Mouse (Mus musculus) right cerebral cortex, postnatal 25 days (tissue): ENCODE measurements around the gene Zbtb49.

ENCODE experiments used
- DNase-seq: peaks from one replicate; pipeline ENCODE4 v3.0.0; 2022

Zbtb49 gene

GRCm38 (mm10) chr5:38220328-38220912 lies at the start of gene Zbtb49, which contains the start of gene Lyar:
Zbtb49 (minus strand) TSS chr5:38220457.
Lyar (plus strand) TSS chr5:38220470.
- peak; percentile 96 for DNase-seq

GRCm38 (mm10) chr5:38260107-38260682 lies 39.9 kb upstream of the Zbtb49 start, which contains the start of gene Tmem128:
Tmem128 (plus strand) TSS chr5:38260185.
- peak; percentile 83 for DNase-seq

- no peak for DNase-seq
Observed at GRCm38 (mm10) chr5:38259455-38260106, 39.3 kb upstream of the Zbtb49 start.

GRCm38 (mm10) chr5:38258773-38259146 lies 38.5 kb upstream of the Zbtb49 start:
- no peak for DNase-seq

- DNase-seq = no peak
Observed at GRCm38 (mm10) chr5:38258034-38258772, 37.9 kb upstream of the Zbtb49 start.

- DNase-seq = no peak
Observed at GRCm38 (mm10) chr5:38256551-38256950, 36.3 kb upstream of the Zbtb49 start.

GRCm38 (mm10) chr5:38255644-38256043 lies 35.4 kb upstream of the Zbtb49 start:
- DNase-seq = no peak

GRCm38 (mm10) chr5:38255195-38255594 lies 34.9 kb upstream of the Zbtb49 start:
- no peak for DNase-seq

GRCm38 (mm10) chr5:38241966-38242365 lies 21.7 kb upstream of the Zbtb49 start:
- DNase-seq = no peak

GRCm38 (mm10) chr5:38241473-38241834 lies 21.2 kb upstream of the Zbtb49 start:
- DNase-seq = no peak

- DNase-seq = no peak
Observed at GRCm38 (mm10) chr5:38240727-38241472, 20.6 kb upstream of the Zbtb49 start.

- DNase-seq = no peak
Observed at GRCm38 (mm10) chr5:38236627-38237026, 16.4 kb upstream of the Zbtb49 start.

- DNase-seq = no peak
Observed at GRCm38 (mm10) chr5:38235422-38235821, 15.2 kb upstream of the Zbtb49 start.

GRCm38 (mm10) chr5:38219771-38220307 lies 418 bp downstream of the Zbtb49 start:
- no peak for DNase-seq

GRCm38 (mm10) chr5:38213009-38213408 lies 7.2 kb downstream of the Zbtb49 start:
- DNase-seq = no peak

GRCm38 (mm10) chr5:38211691-38212090 lies 8.6 kb downstream of the Zbtb49 start:
- no peak for DNase-seq

- no peak for DNase-seq
Observed at GRCm38 (mm10) chr5:38208985-38209384, 11.3 kb downstream of the Zbtb49 start.

- DNase-seq = no peak
Observed at GRCm38 (mm10) chr5:38205303-38205726, 14.9 kb downstream of the Zbtb49 start.

- no peak for DNase-seq
Observed at GRCm38 (mm10) chr5:38199686-38200085, 20.6 kb downstream of the Zbtb49 start.

GRCm38 (mm10) chr5:38197482-38197823 lies 22.8 kb downstream of the Zbtb49 start:
- DNase-seq = peak; percentile 83

- DNase-seq = no peak
Observed at GRCm38 (mm10) chr5:38196821-38197481, 23.3 kb downstream of the Zbtb49 start.

GRCm38 (mm10) chr5:38195941-38196340 lies 24.3 kb downstream of the Zbtb49 start:
- no peak for DNase-seq
